Mouse (Mus musculus) spleen, adult 2 months (tissue): ENCODE results near the gene Fhdc1. TPM values are rescaled to one million over a fixed set of nuclear protein-coding genes. Genes with fewer than 3 reads are reported as not detected.

Source experiments
- DNase-seq, 2 experiments: peaks; one replicate each; pipeline versions ENCODE4 v3.0.0 to v3.0.0-alpha.2; 2012 to 2021; ENCODE audit warnings: low spot score in 2 of 2, low read depth in 1 of 2
- H3K27ac ChIP-seq: fragments of 200-500 bp; 2 replicates; pipeline ENCODE4 v1.5.1; 2012; ENCODE audit warnings: low read length, inconsistent platforms; ENCODE audit not compliant: insufficient read depth
- H3K27me3 ChIP-seq: fragments of 200-500 bp; 2 replicates; pipeline ENCODE4 v1.6.1; 2012; ENCODE audit warnings: mild to moderate bottlenecking, moderate library complexity, low read length, inconsistent platforms; ENCODE audit not compliant: control insufficient read depth, insufficient read depth
- H3K36me3 ChIP-seq: fragments of 200-500 bp; 2 replicates; pipeline ENCODE4 v1.6.1; 2012; ENCODE audit warnings: mild to moderate bottlenecking, low read length, inconsistent platforms; ENCODE audit not compliant: control insufficient read depth, insufficient read depth
- H3K4me1 ChIP-seq: fragments of 200-500 bp; 2 replicates; pipeline ENCODE4 v1.6.1; 2011; ENCODE audit warnings: inconsistent platforms; ENCODE audit not compliant: control insufficient read depth, insufficient read depth, insufficient read length
- H3K4me3 ChIP-seq: fragments of 200-500 bp; 2 replicates; pipeline ENCODE4 v1.5.1; 2011; ENCODE audit warnings: mild to moderate bottlenecking, inconsistent platforms; ENCODE audit not compliant: insufficient read depth, insufficient read length; ENCODE audit errors: extremely low read depth
- CTCF ChIP-seq: fragments of 200-500 bp; IDR thresholded peaks from 2 replicates; pipeline ENCODE4 v1.5.1; 2011; ENCODE audit warnings: mild to moderate bottlenecking, inconsistent platforms; ENCODE audit not compliant: insufficient read depth, insufficient read length, insufficient replicate concordance; ENCODE audit errors: extremely low read depth
- POLR2A ChIP-seq: fragments of 200-500 bp; IDR thresholded peaks from 2 replicates; pipeline ENCODE4 v1.6.1; 2011; ENCODE audit warnings: low read depth, low read length, inconsistent platforms
- WGBS: fragments of 180-500 bp; shearing (Covaris S2); methylation state at CpG from one replicate; pipeline ENCODE4 v1.1.7; 2018; 5-methylcytosine and 5-hydroxymethylcytosine counted together
- polyA plus RNA-seq: library from polyadenylated mRNA; depleted of rRNA; stranded (reverse); fragments of >200 nt; gene quantifications from 2 replicates; pipeline ENCODE4 v1.2.3, GENCODE M21; 2012

Fhdc1 gene
- polyA plus RNA-seq, 1 experiment = 8.3 TPM

DNA sequence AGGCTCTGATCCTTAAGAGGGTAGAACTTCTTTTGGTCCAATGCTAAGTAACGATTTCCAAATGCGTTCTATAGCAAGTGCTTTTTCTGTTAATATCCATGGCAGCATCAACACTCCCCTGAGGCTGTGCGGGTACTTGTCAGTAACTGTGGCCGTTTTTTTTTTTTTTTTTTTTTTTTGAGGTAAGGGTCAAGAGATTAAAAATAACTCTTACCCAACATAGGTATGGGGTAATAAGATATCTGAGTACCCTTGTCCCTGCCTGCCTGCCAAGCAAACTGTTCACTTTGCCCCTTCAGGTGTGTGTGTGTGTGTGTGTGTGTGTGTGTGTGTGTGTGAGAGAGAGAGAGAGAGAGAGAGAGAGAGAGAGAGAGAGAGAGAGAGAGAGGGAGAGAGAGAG lies 4.1 kb upstream of the Fhdc1 start:
- Histone ChIP-seq H3K4me1 (peaks cover 13% of the 10 kb centered on the region), H3K27me3 (peaks cover 13% of the 10 kb centered on the region), H3K4me3 (no peak overlapping the region), H3K36me3 (no peaks in the 10 kb centered on the region), H3K27ac (no peak overlapping the region)
- TF ChIP-seq CTCF (no peak), POLR2A (no peak)
- WGBS = 87% methylated on average over 4 of the region's 4 CpGs
- DNase-seq = no peak

DNA sequence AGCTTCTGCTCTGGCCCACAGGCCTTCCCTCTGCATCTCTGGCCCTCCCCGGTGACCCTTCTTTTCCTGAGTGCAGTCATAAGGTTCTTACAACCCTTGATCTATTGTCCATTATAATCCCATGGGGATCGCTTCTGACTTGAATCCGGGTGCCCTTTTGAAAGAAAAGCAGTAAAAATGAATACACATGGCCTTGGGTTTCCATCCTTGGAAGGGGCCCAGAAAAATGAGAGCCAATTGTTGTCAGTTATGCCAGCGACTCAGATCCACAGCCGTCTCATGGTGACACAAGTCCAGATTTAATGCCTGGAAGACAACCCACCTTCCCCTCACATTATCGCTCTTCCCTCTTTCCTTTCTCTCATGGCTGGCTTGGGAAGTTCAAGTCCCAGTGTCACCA lies 1.9 kb upstream of the Fhdc1 start:
- H3K27me3 ChIP-seq = peaks cover 16% of the 10 kb centered on the region
- H3K27ac ChIP-seq = no peak overlapping the region
- TF ChIP-seq POLR2A (no peak), CTCF (no peak)
- no peak overlapping the region for H3K4me3 ChIP-seq
- peaks cover 13% of the 10 kb centered on the region for H3K4me1 ChIP-seq
- WGBS = 90% methylated on average over 6 of the region's 6 CpGs
- no peak for DNase-seq
- H3K36me3 ChIP-seq = no peaks in the 10 kb centered on the region

- WGBS = 8% methylated on average over 11 of the region's 11 CpGs
- H3K4me1 ChIP-seq = peaks cover 13% of the 10 kb centered on the region
- DNase-seq = no peak
- no peak overlapping the region for H3K27ac ChIP-seq
- no peaks in the 10 kb centered on the region for H3K36me3 ChIP-seq
- TF ChIP-seq POLR2A = no peak
- TF ChIP-seq CTCF = no peak
- no peak overlapping the region; the same call in 1 of the 2 replicates for H3K4me3 ChIP-seq
- H3K27me3 ChIP-seq = peaks cover 16% of the 10 kb centered on the region
Observed at GRCm38 (mm10) chr3:84481104-84481503, 875 bp upstream of the Fhdc1 start.

DNA sequence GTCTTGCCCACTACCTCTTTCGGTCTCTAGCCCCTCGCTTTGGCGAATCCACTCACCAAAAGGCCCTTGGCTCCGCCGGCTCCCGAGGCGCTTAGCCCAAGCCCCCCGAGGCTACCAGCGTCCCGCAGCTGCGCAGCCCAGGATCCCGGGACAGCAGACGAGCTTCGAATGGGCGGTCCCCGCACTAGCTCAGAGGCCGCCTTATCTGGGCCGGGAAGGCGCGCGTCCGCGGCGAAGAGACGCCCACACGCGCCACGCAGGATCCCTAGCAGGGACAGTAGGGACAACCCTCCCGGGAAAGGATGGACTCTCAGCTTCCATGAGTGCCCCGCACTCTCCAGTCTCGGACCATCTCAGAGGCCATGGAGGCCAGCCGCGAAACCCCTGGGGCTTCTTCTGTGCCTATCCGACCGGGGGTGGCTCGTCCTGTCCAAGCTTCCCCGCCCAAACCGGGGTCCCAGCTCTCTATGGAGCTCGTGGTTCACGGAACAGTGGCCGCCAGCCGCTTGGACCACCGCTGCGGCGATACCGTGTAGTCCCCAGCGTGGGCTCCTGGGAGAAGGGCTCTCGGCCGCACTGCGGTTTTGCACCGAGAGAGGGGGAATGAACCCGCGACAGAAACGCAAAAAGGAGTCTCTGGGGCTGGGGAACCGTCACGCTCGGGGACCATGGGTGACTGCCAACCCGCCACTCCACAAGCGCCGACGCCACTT lies 780 bp downstream of the Fhdc1 start:
- no peak for DNase-seq
- peaks cover 13% of the 10 kb centered on the region for H3K4me1 ChIP-seq
- H3K27ac ChIP-seq = peak overlapping the region; percentile 48; the same call in 1 of the 2 replicates
- TF ChIP-seq CTCF = no peak
- TF ChIP-seq POLR2A = no peak
- no peaks in the 10 kb centered on the region for H3K36me3 ChIP-seq
- H3K27me3 ChIP-seq = peaks cover 16% of the 10 kb centered on the region
- WGBS = 2% methylated on average over 61 of the region's 61 CpGs
- peak overlapping the region; percentile 58 for H3K4me3 ChIP-seq

GRCm38 (mm10) chr3:84478896-84479292 lies 1.3 kb downstream of the Fhdc1 start:
- DNase-seq = no peak
- TF ChIP-seq POLR2A (no peak), CTCF (no peak)
- Histone ChIP-seq H3K4me3 (peak overlapping the region; percentile 58; the same call in 1 of the 2 replicates), H3K27ac (peak overlapping the region; percentile 29; the same call in 1 of the 2 replicates), H3K36me3 (no peaks in the 10 kb centered on the region), H3K4me1 (peaks cover 13% of the 10 kb centered on the region), H3K27me3 (peaks cover 16% of the 10 kb centered on the region)
- 42% methylated on average over 12 of the region's 12 CpGs for WGBS

GRCm38 (mm10) chr3:84478195-84478594 lies 2.0 kb downstream of the Fhdc1 start:
- TF ChIP-seq POLR2A (no peak), CTCF (no peak)
- H3K4me1 ChIP-seq = peaks cover 13% of the 10 kb centered on the region
- H3K4me3 ChIP-seq = peak overlapping the region; percentile 15; the same call in 1 of the 2 replicates
- no peaks in the 10 kb centered on the region for H3K36me3 ChIP-seq
- peaks cover 16% of the 10 kb centered on the region for H3K27me3 ChIP-seq
- DNase-seq = no peak
- H3K27ac ChIP-seq = no peak overlapping the region
- WGBS = 51% methylated on average over 7 of the region's 7 CpGs

DNA sequence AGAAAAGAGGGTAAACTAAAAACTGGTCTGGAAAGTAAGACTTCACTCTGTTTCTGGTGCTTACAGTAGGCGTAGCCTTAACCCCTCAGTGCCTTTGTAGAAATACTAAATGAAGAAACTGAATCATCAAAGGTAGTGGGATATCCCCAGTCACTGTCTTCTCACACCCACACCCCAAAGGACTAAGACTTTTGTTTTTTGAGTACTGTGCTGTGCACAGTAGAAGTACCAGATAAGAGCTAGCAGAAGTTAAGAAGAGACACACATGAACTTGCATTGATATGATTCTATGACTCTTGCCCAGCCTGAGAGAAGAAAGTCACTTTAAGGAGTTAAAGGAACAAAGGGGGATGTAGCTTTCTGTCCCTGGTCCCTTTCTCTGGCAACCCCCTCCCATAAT lies 2.7 kb downstream of the Fhdc1 start:
- H3K27me3 ChIP-seq = peaks cover 16% of the 10 kb centered on the region
- no peak overlapping the region for H3K27ac ChIP-seq
- TF ChIP-seq CTCF (no peak), POLR2A (no peak)
- WGBS = 81% methylated on average over 1 of the region's 1 CpGs
- H3K36me3 ChIP-seq = no peaks in the 10 kb centered on the region
- H3K4me1 ChIP-seq = peaks cover 13% of the 10 kb centered on the region
- H3K4me3 ChIP-seq = no peak overlapping the region
- no peak for DNase-seq
